Mouse (Mus musculus) testis, adult 2 months (tissue): Measurements from ENCODE around the gene Ubxn2a. TPM values are rescaled to one million over a fixed set of nuclear protein-coding genes. Genes with fewer than 3 reads are reported as not detected.

Source experiments
- H3K27ac ChIP-seq: fragments of 200-500 bp; 2 replicates; pipeline ENCODE4 v1.5.1; 2012; ENCODE audit warnings: low read depth, low read length; ENCODE audit not compliant: control insufficient read depth, insufficient read depth
- H3K27me3 ChIP-seq: fragments of 200-500 bp; 2 replicates; pipeline ENCODE4 v1.6.1; 2012; ENCODE audit warnings: mild to moderate bottlenecking, low read length, moderate library complexity; ENCODE audit not compliant: control insufficient read depth, insufficient read depth
- H3K36me3 ChIP-seq: fragments of 200-500 bp; 2 replicates; pipeline ENCODE4 v1.6.1; 2012; ENCODE audit warnings: mild to moderate bottlenecking, low read length; ENCODE audit not compliant: control insufficient read depth, insufficient read depth
- H3K4me1 ChIP-seq: fragments of 200-500 bp; 2 replicates; pipeline ENCODE4 v1.6.1; 2012; ENCODE audit warnings: low read length; ENCODE audit not compliant: control insufficient read depth, insufficient read depth
- H3K4me3 ChIP-seq: fragments of 200-500 bp; 2 replicates; pipeline ENCODE4 v1.5.1; 2012; ENCODE audit warnings: low read depth, mild to moderate bottlenecking, low read length, moderate library complexity, mixed read lengths; ENCODE audit not compliant: control insufficient read depth
- CTCF ChIP-seq: fragments of 200-500 bp; IDR thresholded peaks from 2 replicates; pipeline ENCODE4 v1.5.1; 2012; ENCODE audit warnings: low read depth, mild to moderate bottlenecking, inconsistent platforms, low read length, moderate library complexity; ENCODE audit not compliant: control insufficient read depth, insufficient read depth, insufficient replicate concordance
- POLR2A ChIP-seq: fragments of 200-500 bp; IDR thresholded peaks from 2 replicates; pipeline ENCODE4 v1.6.1; 2012; ENCODE audit warnings: low read depth, mild to moderate bottlenecking, inconsistent platforms, low read length, moderate library complexity; ENCODE audit not compliant: control insufficient read depth
- polyA plus RNA-seq: library from polyadenylated mRNA; depleted of rRNA; stranded (reverse); fragments of >200 nt; gene quantifications from 2 replicates; pipeline ENCODE4 v1.2.3, GENCODE M21; 2012; rRNA removed

Ubxn2a gene
- polyA plus RNA-seq, 1 experiment = 1.4 TPM

DNA sequence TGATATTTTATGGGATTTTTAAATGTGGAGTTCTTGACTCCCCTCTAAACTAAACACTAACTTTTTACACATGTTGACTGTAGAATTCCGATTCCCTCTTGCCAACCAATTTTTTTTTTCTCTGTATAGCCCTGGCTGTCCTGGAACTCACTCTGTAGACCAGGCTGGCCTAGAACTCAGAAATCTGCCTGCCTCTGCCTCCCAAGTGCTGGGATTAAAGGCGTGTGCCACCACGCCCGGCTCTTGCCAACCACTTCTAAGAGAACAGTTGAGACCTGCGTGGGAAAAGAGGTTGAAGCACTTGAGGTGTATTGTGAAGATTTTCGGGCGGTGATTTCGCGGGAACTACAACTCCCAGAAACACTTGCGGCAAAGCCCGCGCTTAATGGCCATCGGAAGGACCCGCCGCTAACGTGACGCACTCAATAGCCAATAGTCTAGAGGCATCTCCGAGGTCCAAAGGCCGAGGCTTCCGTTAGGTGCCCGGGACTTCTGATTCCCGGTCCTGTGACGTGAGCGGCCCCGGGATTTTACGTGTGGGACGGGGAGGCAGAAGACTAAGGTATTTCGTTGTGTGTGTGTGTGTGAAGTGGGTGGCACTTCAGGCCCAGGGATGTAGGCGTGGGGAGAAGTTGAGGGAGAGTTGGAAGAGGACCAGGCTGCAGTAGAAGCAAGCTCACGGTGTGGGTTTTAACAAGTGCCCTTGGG lies 64.5 kb downstream of the Ubxn2a start, which contains the start of gene Wdcp:
Wdcp (plus strand) TSS at position 414 of the 708 bp plus-strand sequence.
- Histone ChIP-seq H3K4me3 (peak within 1 kb of the TSS; percentile 96), H3K4me1 (peaks cover 19% of the 10 kb centered on the region), H3K27me3 (peaks cover 2% of the 10 kb centered on the region; the same call in 1 of the 2 replicates), H3K36me3 (no peaks in the 10 kb centered on the region), H3K27ac (peak within 1 kb of the TSS; percentile 86)
- TF ChIP-seq POLR2A = peak; percentile 41; the same call in 1 of the 2 replicates
- no peak for TF ChIP-seq CTCF

DNA sequence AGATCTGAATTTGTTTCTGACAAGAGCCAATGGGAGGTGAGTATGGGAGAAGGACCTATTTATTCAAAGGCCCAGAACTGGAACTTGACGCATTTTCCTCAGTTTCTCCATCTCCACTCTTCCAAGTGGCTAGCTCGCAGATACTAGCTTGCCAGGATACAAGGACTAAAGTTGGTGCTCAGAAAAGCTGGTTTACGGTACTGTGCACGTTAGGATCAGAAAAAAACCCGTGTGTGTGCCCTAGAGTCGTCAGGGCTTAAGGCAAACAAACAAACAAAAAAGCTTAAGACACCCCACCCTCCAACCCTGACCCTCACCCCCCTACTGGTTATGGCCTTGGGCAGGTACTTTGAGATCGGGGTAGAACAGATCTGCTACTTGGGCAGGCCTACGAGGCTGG lies 65.0 kb downstream of the Ubxn2a start:
- TF ChIP-seq CTCF (no peak), POLR2A (no peak)
- Histone ChIP-seq H3K4me3 (no peak overlapping the region), H3K36me3 (no peaks in the 10 kb centered on the region), H3K27ac (no peak overlapping the region), H3K27me3 (peaks cover 2% of the 10 kb centered on the region; the same call in 1 of the 2 replicates), H3K4me1 (peaks cover 19% of the 10 kb centered on the region)

DNA sequence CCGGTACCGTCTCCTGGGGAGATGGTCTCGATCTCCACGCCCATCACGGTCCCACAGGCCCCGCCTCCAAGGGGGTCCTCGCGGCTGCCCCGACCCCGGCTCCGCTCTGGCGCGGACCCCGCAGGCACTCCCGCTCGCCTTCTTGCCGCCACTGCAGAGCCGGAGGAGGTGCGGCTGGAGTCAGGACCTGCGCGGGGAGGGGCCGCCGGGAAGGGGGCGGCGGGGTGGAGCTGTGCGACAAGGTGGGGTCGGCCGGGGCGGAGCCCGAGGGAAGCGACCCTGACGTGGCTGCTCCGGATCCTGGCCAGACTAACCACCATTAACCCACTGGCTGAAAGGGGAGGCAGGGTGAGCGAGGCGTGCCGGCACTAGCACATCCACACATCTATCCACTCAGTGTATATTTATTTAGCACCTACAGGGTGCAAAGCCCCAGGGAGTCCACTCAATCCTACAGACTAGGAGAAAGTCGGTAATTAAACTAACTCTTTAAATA lies 66.1 kb downstream of the Ubxn2a start, which contains the start of gene Fkbp1b:
Fkbp1b (minus strand) TSS at position 200 of the 496 bp plus-strand sequence.
- Histone ChIP-seq H3K27me3 (peaks cover 2% of the 10 kb centered on the region; the same call in 1 of the 2 replicates), H3K4me3 (peak within 1 kb of the TSS; percentile 67), H3K4me1 (peaks cover 19% of the 10 kb centered on the region), H3K27ac (no peak within 1 kb of the TSS), H3K36me3 (no peaks in the 10 kb centered on the region)
- no peak for TF ChIP-seq POLR2A
- TF ChIP-seq CTCF = no peak

DNA sequence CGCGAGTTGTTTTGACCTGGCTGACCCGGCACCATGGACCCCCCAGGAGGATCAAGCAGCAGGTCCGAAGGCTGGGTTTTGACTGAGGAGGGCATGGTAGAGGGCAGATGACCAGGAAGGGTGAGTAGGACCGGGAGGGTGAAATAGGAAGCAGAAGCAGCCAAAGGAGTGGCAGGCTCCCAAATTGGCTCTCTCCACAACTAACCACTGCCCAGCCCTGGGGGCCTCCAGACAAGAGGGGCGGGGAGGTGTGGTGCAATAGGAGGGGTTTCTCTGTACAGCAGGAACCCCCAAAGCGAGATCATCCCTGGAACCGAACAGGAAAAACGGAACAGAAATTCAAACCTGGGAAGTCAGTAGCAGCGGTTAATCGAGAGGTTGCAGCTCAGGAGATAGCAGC lies 66.8 kb downstream of the Ubxn2a start:
- peaks cover 2% of the 10 kb centered on the region; the same call in 1 of the 2 replicates for H3K27me3 ChIP-seq
- H3K4me1 ChIP-seq = peaks cover 19% of the 10 kb centered on the region
- no peak for TF ChIP-seq CTCF
- no peak for TF ChIP-seq POLR2A
- no peaks in the 10 kb centered on the region for H3K36me3 ChIP-seq
- no peak overlapping the region for H3K27ac ChIP-seq
- H3K4me3 ChIP-seq = peak overlapping the region; percentile 67

DNA sequence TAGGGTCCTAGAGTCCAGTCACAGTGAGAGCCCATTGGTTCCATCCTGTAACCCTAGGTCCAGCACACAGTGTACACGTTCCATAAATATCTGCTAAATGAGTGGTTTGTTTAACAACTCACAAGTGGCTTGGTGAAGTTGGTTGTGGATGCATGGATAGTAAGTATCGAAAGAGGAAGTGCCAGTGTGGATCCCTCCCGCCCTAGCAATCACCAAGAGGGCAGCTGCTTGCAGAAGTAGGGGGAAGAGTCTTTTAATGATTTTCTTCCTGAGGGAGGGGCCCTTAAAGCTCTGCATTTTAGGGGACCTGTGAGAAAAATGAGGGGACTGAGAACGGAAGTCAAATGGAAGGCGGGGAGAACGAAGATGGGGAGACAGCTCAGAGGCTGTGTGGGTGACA lies 67.5 kb downstream of the Ubxn2a start:
- Histone ChIP-seq H3K4me3 (no peak overlapping the region), H3K27me3 (peaks cover 2% of the 10 kb centered on the region; the same call in 1 of the 2 replicates), H3K4me1 (peaks cover 19% of the 10 kb centered on the region), H3K36me3 (no peaks in the 10 kb centered on the region), H3K27ac (no peak overlapping the region)
- TF ChIP-seq POLR2A = no peak
- TF ChIP-seq CTCF = no peak

DNA sequence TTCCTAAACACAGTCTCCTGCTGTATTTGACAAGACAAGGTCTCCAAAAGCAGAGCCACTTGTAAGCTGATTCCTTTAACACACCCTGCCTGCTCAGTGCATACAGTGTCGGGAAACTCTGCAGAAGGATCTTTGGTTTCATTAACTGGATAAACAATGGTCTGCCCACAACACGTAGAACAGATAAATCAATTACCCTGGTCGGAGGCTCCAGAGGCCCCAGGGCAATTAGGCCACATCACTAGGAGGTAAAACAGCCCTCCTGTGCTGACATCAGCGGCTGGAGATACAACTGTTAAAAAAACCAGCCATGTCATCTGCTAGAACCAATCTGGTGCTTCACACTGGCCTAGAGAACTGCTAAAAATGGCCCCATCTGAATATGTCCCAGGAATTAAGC lies 70.5 kb downstream of the Ubxn2a start:
- H3K4me1 ChIP-seq = peaks cover 10% of the 10 kb centered on the region
- no peak overlapping the region for H3K4me3 ChIP-seq
- TF ChIP-seq CTCF (no peak), POLR2A (no peak)
- no peaks in the 10 kb centered on the region for H3K36me3 ChIP-seq
- no peak overlapping the region for H3K27ac ChIP-seq
- peaks cover 2% of the 10 kb centered on the region; the same call in 1 of the 2 replicates for H3K27me3 ChIP-seq

Other genes starting within 250 kb of the Ubxn2a start
- 14.6 TPM in 2 replicates for gene Fam228a, start 169.3 kb downstream of the Ubxn2a start, polyA plus RNA-seq
- gene Pfn4, start 138.7 kb downstream of the Ubxn2a start, polyA plus RNA-seq = 165 and 173 TPM in 2 replicates
- gene Fam228b, start 138.4 kb downstream of the Ubxn2a start, polyA plus RNA-seq = 13.5 and 16.7 TPM in 2 replicates
- gene Sf3b6, start 90.2 kb downstream of the Ubxn2a start, polyA plus RNA-seq = 24.8 and 27.7 TPM in 2 replicates
- 0.47 and 0.68 TPM in 2 replicates for gene Fkbp1b, start 66.1 kb downstream of the Ubxn2a start, polyA plus RNA-seq
- gene Wdcp, start 64.4 kb downstream of the Ubxn2a start, polyA plus RNA-seq = 3.8 and 4.5 TPM in 2 replicates
- 4.4 and 5.0 TPM in 2 replicates for gene Mfsd2b, start 33.3 kb downstream of the Ubxn2a start, polyA plus RNA-seq
- gene Atad2b, start 9.6 kb upstream of the Ubxn2a start, polyA plus RNA-seq = 3.7 and 4.0 TPM in 2 replicates